In genomic region chr10:119067838-119068237, GRCm38 (mm10) we compare ENCODE assay signal across 29 mouse cellular contexts.
DNase-seq lines count a peak whose midpoint lies in the region; ATAC-seq and TF ChIP-seq lines count a peak whose summit lies in the region.
"Had no signal": no experiment of that assay in that cellular context is flagged by ENCODE, and none has a peak within 500 bp of the region (broad histone marks: within the 10 kb centered on the region; RNA-seq: fewer than 3 reads in every experiment).

No protein-coding gene starts in this region.

- H3K9me3 ChIP-seq in liver, postnatal 0 days (ENCODE audit: low read length) = no peaks in the 10 kb centered on the region
- peaks cover 4% of the 10 kb centered on the region; the same call in 1 of the 2 replicates for H3K9me3 ChIP-seq in liver, embryonic 12.5 days (replicated peaks)
- H3K9me3 ChIP-seq: embryonic facial prominence, embryonic 13.5 days; forebrain, embryonic 15.5 days; liver, embryonic 13.5 days; midbrain, embryonic 13.5 days; stomach, embryonic 15.5 days had no signal

- H3K4me1 ChIP-seq in heart, adult 2 months (ENCODE audit: control insufficient read depth, insufficient read depth, low read length) = peaks cover 13% of the 10 kb centered on the region
- peaks cover 6% of the 10 kb centered on the region for H3K4me1 ChIP-seq in liver, postnatal 0 days (ENCODE audit: insufficient read depth)
- H3K4me1 ChIP-seq in liver, embryonic 12.5 days = peaks cover 32% of the 10 kb centered on the region

- no peak for ATAC-seq in liver, postnatal 0 days
- ATAC-seq in liver, embryonic 12.5 days = no peak
- ATAC-seq: forebrain, embryonic 15.5 days; hindbrain, embryonic 16.5 days; intestine, embryonic 16.5 days; midbrain, embryonic 13.5 days had no signal

- H3K27ac ChIP-seq in heart, adult 2 months = no peak overlapping the region
- H3K27ac ChIP-seq in liver, postnatal 0 days (ENCODE audit: low read depth) = no peak overlapping the region
- no peak overlapping the region for H3K27ac ChIP-seq in liver, embryonic 12.5 days
- H3K27ac ChIP-seq: embryonic facial prominence, embryonic 13.5 days; forebrain, embryonic 10.5 days; forebrain, embryonic 15.5 days; left cerebral cortex, adult 2 months; liver, embryonic 13.5 days; midbrain, embryonic 13.5 days; stomach, embryonic 15.5 days had no signal

- 0 out of 2 replicates have a peak, but pooled peaks have one; percentile 3 for TF ChIP-seq CTCF in heart, adult 2 months (IDR thresholded peaks at IDR 0.05)
- 0 out of 2 replicates have a peak, but pooled peaks have one; percentile 14 for TF ChIP-seq CTCF in liver, postnatal 0 days (IDR thresholded peaks at IDR 0.05; ENCODE audit: low read depth)

- no peak for DNase-seq in heart, adult 2 months
- DNase-seq in heart, postnatal 36 days = no peak
- DNase-seq in liver, postnatal 0 days = no peak
- peak; percentile 36 for DNase-seq in thymus, postnatal 4 days
- no peak for DNase-seq in thymus, postnatal 36 days
- no peak for DNase-seq in T-cell, adult 2 months (ENCODE audit: low spot score)
- DNase-seq in cerebellum, adult 9-11 months = no peak
- DNase-seq: adrenal gland, postnatal 25 days; cerebellum, adult 11-12 months; cerebellum, postnatal 10 days; gastrocnemius, postnatal 25 days; heart, adult 18-20 months; heart, postnatal 14 days; kidney, postnatal 25 days; liver, embryonic 13.5 days; lung, adult 2 months; lung, postnatal 4 days; right cerebral cortex, postnatal 25 days had no signal

- no peak overlapping the region for H3K9ac ChIP-seq in heart, adult 2 months (ENCODE audit: low read depth, low read length)
- H3K9ac ChIP-seq in liver, postnatal 0 days (replicated peaks) = no peak overlapping the region
- no peak overlapping the region for H3K9ac ChIP-seq in liver, embryonic 12.5 days
- H3K9ac ChIP-seq: embryonic facial prominence, embryonic 13.5 days; forebrain, embryonic 15.5 days; liver, embryonic 13.5 days; midbrain, embryonic 13.5 days; stomach, embryonic 15.5 days had no signal

- no peak overlapping the region for H3K4me2 ChIP-seq in liver, postnatal 0 days (ENCODE audit: low read depth, low read length)
- H3K4me2 ChIP-seq in liver, embryonic 12.5 days = no peak overlapping the region
- H3K4me2 ChIP-seq: embryonic facial prominence, embryonic 13.5 days; forebrain, embryonic 15.5 days; liver, embryonic 13.5 days; midbrain, embryonic 13.5 days; stomach, embryonic 15.5 days had no signal

- H3K36me3 ChIP-seq in heart, adult 2 months (ENCODE audit: control insufficient read depth, insufficient read depth, low read length) = no peaks in the 10 kb centered on the region
- H3K36me3 ChIP-seq in liver, postnatal 0 days (replicated peaks; ENCODE audit: insufficient read depth, low read length) = no peaks in the 10 kb centered on the region
- no peaks in the 10 kb centered on the region for H3K36me3 ChIP-seq in liver, embryonic 12.5 days
- H3K36me3 ChIP-seq: embryonic facial prominence, embryonic 13.5 days; forebrain, embryonic 10.5 days; forebrain, embryonic 15.5 days; liver, embryonic 13.5 days; midbrain, embryonic 13.5 days; stomach, embryonic 15.5 days had no signal

- no peaks in the 10 kb centered on the region for H3K79me2 ChIP-seq in heart, adult 2 months (replicated peaks; ENCODE audit: control insufficient read depth, insufficient read depth, low read length)

- no peak overlapping the region for H3K4me3 ChIP-seq in heart, adult 2 months
- H3K4me3 ChIP-seq in liver, postnatal 0 days (ENCODE audit: low read depth, low read length) = no peak overlapping the region
- no peak overlapping the region for H3K4me3 ChIP-seq in liver, embryonic 12.5 days
- H3K4me3 ChIP-seq: embryonic facial prominence, embryonic 13.5 days; forebrain, embryonic 10.5 days; forebrain, embryonic 15.5 days; left cerebral cortex, adult 2 months; liver, embryonic 13.5 days; megakaryocyte, embryonic 14.5 days; midbrain, embryonic 13.5 days; stomach, embryonic 15.5 days had no signal

- 84% methylated on average over 6 of the region's 6 CpGs for WGBS in heart, adult 2 months
- 72% methylated on average over 6 of the region's 6 CpGs for WGBS in liver, postnatal 0 days (ENCODE audit: insufficient replicate concordance)
- 64% methylated on average over 6 of the region's 6 CpGs for WGBS in liver, embryonic 12.5 days (ENCODE audit: insufficient replicate concordance)

- intact Hi-C loops in heart, adult 2 months (cut with DNase I) = no loop called here
- intact Hi-C loops in heart, postnatal 36 days (cut with DNase I) = no loop called here

- no peak for TF ChIP-seq EP300 in heart, adult 2 months (IDR thresholded peaks at IDR 0.05; ENCODE audit: insufficient read depth, low read depth, low read length)
- no peak for TF ChIP-seq EP300 in liver, postnatal 0 days (IDR thresholded peaks at IDR 0.05; ENCODE audit: low read depth)

- H3K27me3 ChIP-seq in heart, adult 2 months (ENCODE audit: control insufficient read depth, insufficient read depth, low read length) = no peaks in the 10 kb centered on the region
- no peaks in the 10 kb centered on the region for H3K27me3 ChIP-seq in liver, postnatal 0 days (ENCODE audit: insufficient read depth, low read length)
- no peaks in the 10 kb centered on the region for H3K27me3 ChIP-seq in liver, embryonic 12.5 days (replicated peaks)
- H3K27me3 ChIP-seq: CH12.LX; embryonic facial prominence, embryonic 13.5 days; forebrain, embryonic 15.5 days; liver, embryonic 13.5 days; megakaryocyte, embryonic 14.5 days; midbrain, embryonic 13.5 days; stomach, embryonic 15.5 days had no signal

- no peak for TF ChIP-seq POLR2A in heart, adult 2 months (IDR thresholded peaks at IDR 0.05; ENCODE audit: insufficient read depth, low read depth, low read length)
